Mouse (Mus musculus) right cerebral cortex, postnatal 25 days (tissue): ENCODE measurements at regions not wholly inside any gene's neighbourhood (a gene's known extent, or its start where the extent isn't known, plus 50 kb on each side); places are given as distances from the start of the nearest gene placed in this dataset.

ENCODE experiments used
- DNase-seq: peaks from one replicate; pipeline ENCODE4 v3.0.0; 2022

DNA sequence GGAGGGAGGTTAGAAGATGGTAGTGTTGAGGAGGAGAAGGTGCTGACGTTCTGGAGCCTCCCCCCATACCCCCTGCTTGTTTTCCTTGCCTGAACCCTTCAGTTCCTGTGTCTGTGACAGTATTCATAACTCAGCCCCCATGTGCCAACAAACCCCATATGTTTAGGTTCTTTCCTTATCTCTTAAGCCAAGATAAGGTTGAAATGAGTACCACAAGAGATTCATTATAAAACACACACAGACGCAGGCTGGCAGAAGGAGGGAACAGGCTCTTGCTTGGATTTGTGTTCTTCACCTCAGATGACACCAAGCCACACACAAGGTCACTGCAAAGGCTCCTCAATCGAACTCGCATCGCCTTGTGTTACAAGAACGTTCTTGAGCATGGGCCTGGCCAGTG lies 162.9 kb upstream of the Arid2 start:
- DNase-seq, result no peak

- no peak for DNase-seq
These were observed 157.6 kb upstream of the Arid2 start for GRCm38 (mm10) chr15:96129699-96130098.

- no peak for DNase-seq
These were observed 156.8 kb upstream of the Arid2 start for GRCm38 (mm10) chr15:96130531-96130930.

- no peak for DNase-seq
These were observed 155.7 kb upstream of the Arid2 start for GRCm38 (mm10) chr15:96131582-96132091.

DNA sequence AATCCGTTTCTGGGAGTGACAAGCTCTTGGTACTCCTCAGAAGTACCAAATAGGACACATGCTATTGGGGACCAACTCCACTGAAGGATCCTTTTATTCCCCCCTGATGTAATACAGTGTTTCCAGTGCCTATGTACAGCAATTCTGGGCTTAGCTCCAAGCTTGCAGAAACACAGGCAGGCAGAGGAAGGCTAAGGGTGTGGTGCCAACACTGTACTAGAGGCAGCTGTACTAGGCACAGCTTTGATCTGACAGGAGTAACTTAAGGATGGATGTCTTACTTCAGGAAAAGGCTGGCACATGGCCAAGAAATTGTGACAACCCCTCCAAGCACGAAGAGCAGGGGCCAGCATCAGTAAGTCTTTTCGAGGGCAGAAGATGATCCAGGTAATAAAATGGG lies 154.7 kb upstream of the Arid2 start:
- DNase-seq, result peak; percentile 23

DNA sequence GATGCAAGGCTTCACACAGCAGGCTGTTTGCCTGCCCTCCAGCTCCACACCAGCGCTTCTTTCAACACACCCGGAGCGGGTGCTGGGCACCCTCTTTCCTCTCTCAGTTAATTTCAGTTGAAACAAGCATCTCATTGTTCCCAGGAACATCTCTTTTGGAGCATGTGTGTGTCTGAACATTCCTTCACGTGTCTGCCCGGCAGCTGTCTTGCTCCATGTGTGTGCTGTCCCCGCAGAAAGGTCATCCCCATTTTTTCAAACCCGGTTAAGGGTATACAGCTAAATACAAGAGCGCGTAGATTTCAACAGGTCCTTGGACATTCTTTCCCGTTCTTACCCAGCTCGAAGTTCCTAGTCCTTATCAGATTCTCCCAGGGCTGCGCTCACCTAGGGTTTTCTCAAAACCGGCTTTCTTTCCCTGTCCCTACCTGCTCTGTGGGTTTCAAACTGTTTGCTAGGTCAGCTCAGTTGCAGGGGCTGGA lies 152.0 kb upstream of the Arid2 start:
- DNase-seq, result no peak

- DNase-seq, result no peak
These were observed 151.5 kb upstream of the Arid2 start for GRCm38 (mm10) chr15:96135816-96136215.

GRCm38 (mm10) chr15:96137534-96137933 lies 149.8 kb upstream of the Arid2 start:
- DNase-seq, result no peak

DNA sequence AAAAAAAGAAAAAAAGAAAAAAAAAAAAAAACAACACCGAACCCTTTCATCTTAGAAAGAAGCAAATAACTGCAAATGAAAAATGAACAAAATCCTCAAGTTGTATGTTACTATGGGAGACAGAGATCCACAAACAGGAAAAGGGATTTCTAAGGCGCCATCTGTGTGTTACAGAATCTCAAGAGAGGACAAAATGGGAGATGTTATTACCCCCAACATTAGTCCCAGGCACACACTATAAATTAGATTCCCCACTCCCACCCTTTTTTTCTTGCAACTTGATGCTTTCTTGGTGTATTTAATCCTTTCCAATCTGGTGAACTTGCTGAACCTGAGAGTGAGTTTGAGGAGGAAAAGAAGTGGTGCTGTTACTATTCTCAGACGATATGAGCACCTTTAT lies 149.4 kb upstream of the Arid2 start:
- DNase-seq, result no peak

DNA sequence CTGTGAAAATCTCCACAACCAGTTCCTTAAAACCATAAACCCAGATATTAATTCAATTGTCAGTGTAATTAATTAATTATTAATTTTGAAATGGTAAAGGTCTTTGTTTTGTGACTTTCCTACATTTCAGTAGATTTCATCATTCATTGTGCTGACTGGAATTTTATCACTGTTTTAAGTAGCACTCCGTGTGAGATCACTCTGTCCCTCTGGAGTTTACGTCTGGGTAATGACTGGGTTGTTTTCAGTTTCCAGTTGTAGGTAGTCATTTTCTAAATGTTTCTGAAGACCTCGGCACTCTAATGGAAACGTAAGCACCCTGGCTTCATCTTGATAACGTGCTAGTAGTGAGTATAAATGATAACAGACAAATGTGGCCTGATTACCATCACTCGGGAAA lies 133.8 kb upstream of the Arid2 start:
- DNase-seq, result no peak

DNA sequence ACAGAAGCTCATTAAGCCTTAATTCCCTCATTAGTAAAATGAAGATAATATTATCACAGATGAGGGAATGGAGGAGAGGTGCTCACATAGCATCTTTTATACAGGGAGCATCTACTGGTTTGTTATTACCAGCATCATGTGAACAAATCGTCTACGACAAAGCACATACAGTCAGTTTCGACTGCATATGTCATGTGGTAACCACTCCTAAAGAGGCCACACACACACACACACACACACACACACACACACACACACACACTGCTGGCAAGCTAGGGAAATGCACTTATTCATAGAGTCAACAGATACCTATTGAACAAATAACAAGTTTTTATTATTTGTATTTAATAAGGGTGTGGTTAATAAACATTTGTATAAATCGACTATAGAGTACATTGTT lies 129.0 kb upstream of the Arid2 start:
- DNase-seq, result no peak

DNA sequence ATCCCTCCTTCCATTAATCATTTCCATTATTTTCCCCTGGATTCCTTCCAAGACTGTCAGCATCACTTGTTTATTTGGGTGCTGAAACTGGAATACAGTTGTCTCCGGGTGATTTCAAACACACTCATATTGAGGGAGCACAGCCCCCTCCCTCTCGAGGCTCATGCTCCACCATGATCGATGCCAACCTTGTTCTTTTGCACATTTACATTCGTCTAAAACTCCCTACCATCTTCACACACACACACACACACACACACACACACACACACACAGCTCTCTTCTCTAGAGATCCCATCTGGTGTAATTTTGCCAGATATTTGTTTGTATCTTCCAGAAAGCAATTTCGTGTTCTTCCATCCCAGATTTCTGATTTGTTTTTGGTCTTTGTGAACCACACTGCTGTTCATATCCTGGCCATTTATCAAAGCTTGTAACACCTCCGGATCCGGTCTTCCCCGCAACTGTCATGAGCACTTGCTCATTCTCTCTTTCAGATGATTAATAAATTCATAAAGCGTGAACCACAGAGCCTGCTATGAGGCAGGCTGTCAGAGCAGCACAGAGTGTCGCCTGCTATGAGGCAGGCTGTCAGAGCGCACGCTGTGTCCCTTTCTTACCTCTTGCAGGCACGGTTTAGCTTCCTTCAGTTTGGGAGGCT lies 122.4 kb upstream of the Arid2 start:
- DNase-seq, result no peak

DNA sequence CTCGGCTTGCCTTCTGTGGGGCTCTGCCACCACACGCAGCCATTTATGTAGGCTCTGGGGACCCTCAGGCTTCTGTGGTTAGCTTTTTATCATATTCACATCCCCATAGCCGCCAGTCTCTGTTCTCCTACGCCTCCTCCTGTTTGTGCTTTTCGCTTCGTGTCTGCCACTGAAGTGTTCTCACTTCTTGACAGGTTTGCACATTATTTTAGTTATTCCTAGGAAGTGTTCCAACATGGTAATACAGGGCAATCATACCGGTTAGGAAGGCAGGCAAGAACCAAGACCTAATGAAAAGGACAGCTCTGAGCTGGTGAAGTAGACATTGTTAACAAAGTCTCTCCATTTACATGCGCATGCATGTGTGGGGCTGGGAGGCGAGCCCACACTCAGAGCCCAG lies 120.1 kb upstream of the Arid2 start:
- no peak for DNase-seq

DNA sequence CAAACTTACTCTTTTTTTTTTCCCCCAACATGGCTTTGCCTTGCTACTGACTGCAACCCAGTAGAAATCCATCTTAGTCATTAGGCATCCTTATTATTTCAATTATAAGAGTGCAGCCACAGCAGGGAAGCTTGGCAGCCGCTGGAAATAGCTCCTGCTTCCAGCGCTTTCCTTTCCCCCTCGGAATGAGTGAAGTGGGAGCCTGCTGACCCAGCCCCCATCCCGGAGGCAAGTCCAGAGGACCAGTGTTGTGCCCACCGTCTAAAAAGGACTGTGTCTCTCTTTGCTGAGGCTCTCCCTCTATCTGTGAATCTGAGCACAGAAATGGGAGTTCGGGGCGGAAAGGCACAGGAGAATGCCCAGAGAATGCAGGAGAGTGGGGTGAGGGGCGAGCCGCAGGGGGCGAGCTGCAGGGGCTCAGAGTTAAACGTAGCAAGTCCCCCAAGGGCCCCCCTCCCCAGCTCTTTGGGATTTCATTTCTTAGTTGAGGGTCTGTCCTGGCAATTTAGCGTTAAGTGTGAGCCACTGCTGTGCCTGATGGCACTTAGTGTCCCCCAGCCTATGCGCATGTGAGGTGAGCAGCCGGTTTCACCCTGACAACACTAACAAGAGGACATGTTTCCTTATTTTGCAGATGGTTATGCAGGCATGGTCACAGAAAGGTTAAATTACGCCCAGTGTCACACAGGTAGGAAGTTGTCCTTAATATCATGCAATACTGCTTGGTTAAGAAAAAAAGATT lies 117.4 kb upstream of the Arid2 start:
- no peak for DNase-seq

GRCm38 (mm10) chr15:96170986-96171769 lies 116.1 kb upstream of the Arid2 start:
- DNase-seq, result peak; percentile 47

DNA sequence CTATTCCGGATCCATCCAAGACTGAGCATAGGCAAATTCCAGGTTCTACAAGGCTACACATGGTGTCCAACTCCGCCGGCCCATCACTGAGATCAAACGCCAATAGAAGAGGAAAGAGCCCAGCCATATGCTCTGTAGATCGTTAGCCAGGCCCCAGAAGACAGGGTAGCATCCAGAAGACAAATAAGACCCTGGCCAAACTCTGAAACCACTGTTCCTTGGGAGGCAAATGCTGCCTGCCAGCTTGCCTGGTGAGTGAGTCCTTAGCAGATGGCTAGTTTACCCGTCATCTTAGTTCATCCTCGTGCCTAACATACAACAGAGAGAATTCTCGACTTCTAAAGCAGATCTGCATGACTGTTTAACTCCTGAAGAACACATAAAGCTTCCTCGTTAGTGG lies 109.4 kb upstream of the Arid2 start:
- DNase-seq, result no peak

DNA sequence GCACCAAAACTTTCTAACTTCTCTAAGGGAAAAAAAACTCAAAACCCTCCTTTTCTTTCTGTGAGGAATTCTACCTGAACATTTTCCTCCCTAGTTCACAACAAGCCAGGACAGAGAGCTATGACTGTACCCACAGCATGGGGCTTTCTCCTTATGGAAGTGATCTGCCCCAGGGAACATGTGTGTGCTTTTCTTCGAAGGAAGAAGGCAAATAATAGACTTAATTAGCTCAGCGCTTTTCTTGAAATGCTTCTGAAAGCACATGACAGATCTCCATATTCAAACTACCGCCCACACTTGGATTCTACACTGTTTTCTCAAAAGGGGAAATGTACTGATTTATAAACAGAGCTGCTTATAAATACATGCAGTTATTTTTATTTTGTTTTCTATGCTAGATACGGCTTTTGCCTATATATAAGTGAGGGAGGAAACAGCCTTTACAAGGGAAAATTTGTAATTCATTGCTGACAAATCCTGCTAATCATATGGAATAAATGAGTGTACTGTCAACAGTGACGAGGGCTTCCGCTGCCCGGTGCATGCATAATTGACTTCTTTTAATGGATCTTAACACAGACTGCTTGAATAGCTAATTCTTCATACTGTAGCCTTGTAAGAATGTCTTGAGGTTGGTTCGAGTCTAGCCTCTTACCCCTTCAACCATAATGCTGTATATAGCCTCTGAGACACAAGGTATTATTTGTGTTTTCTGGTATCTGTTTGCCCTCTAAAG lies 108.8 kb upstream of the Arid2 start:
- no peak for DNase-seq

GRCm38 (mm10) chr15:96179511-96179910 lies 107.8 kb upstream of the Arid2 start:
- DNase-seq, result no peak

DNA sequence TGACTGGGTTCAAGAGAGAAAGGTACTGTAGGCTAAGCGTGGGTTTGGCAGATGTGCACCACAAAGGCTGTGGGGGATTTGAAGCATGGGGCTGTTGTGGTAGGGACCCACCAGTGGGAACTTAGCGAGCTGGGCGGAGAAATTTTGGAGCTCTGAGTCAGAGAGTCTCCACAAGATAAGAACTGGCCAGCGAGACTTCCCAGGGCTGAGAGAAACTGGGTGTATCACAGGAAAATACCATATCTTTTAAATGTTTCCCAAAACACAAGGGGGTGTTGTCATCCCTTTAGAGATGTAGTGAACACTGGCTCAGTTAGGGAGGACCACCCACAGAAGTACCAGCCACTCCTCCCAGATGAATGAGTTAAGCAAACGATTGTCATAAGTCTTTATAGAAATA lies 107.3 kb upstream of the Arid2 start:
- DNase-seq, result no peak

GRCm38 (mm10) chr15:96180977-96181376 lies 106.3 kb upstream of the Arid2 start:
- DNase-seq, result no peak

GRCm38 (mm10) chr15:96182313-96182712 lies 105.0 kb upstream of the Arid2 start:
- no peak for DNase-seq

- DNase-seq, result no peak
These were observed 104.2 kb upstream of the Arid2 start for GRCm38 (mm10) chr15:96183069-96183468.

GRCm38 (mm10) chr15:96184666-96185065 lies 102.7 kb upstream of the Arid2 start:
- DNase-seq, result no peak
